Mouse (Mus musculus) left cerebral cortex, postnatal 14 days (tissue): ENCODE measurements around the gene Gm3327. TPM values are rescaled to one million over a fixed set of nuclear protein-coding genes. Genes with fewer than 3 reads are reported as not detected.
"Not testable (repeated sequence)": the region's sequence is repeated elsewhere in the genome, so short reads cannot be mapped to it uniquely, and the experiment has no call there.

Source experiments
- DNase-seq, 2 experiments: peaks; one replicate each; pipeline ENCODE4 v3.0.0; 2021 to 2022; ENCODE audit warnings: low spot score in 2 of 2, mixed read lengths in 1 of 2
- intact Hi-C: fragments of 180-260 bp; cut with DNase I; formaldehyde crosslinking; loops from one replicate; pipeline ENCODE4 v1.15.1; 2025
- long read RNA-seq, 2 experiments: library from polyadenylated mRNA; stranded (forward); transcript quantifications; one replicate each; pipeline ENCODE4 v2.0.0; 2021
- total RNA-seq, 2 experiments: library from RNA; stranded (reverse); gene quantifications; 2 replicates each; pipeline ENCODE4 v1.2.3; 2021

The Gm3327 gene
- not detected for total RNA-seq
- long read RNA-seq, experiment 1, result 0 reads
- long read RNA-seq, experiment 2, result 0 reads

DNA sequence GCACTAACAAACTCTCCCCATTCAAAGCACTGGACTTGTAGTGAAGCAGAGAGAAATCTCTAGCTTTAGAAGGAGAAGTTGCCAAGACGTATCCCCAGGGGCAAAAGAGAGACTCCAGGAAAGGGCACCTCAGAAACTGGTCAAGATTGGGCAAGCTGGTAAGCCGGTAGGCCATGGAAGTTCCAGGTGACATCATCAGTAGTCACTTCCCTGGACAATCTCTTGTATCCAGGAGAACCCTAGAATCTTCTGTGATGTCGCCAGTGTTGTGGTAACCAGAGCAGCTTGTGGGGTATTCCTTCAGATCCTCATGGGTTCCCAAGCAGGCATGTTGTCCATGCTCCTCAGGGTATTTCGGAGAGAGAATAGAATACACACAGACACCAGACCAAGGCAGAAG is at the start of gene Gm3327:
Gene Gm3327 (plus strand): TSS at position 301 of the 400 bp plus-strand sequence.
- intact Hi-C loops, DNase-seq: not testable (repeated sequence)

DNA sequence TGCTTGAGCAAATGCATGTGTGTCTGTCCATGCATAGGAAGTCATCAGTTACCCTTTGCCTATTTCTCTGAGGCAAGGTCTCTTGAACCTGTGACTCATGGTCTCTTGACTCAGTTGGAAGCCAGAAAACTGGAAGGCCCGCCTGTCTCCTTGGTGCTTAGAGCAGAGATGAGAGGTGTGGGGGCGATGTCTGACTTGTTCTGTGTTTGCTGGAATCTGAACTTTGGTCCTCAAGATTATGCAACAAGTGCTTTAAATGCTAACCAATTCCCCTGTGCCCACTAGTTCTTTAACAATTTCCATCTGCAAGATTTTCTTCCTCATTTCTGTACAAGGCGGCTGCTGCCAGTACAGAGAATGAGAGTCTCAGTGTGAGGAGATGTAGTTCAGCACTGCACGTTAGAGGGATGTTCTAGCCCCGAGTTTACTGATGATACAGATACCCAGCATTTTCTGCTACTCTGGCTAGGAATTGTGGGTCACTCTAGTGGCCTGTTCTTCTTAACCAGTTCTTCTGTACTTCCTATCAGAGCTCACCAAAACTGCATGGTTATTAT is 45.8 kb upstream of the Gm3327 start:
- DNase-seq, intact Hi-C loops: not testable (repeated sequence)

DNA sequence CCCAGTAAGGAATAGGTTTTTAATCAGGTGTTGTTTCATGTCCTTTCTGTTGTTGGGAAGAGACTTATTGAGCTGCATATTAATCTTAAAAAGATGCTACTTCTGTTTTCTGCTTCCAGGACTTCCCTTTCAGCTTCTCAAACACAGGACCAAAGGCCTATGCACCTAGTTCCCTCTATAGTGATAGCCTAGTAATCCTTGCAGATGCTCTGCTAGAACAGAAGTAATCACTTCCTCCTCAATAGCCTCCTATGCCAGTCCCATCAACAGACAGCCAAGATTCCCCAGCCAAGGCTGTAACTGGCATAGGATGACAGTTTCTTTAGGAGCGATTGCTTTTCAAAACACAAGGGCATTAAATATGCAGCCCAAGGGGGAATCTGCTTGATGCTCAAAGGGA is 37.1 kb upstream of the Gm3327 start:
- DNase-seq, intact Hi-C loops: not testable (repeated sequence)

GRCm38 (mm10) chr14:44087535-44087934 is 36.1 kb upstream of the Gm3327 start:
- DNase-seq, intact Hi-C loops: not testable (repeated sequence)

GRCm38 (mm10) chr14:44091524-44091923 is 32.1 kb upstream of the Gm3327 start:
- intact Hi-C loops, result not testable (repeated sequence)
- peak in 1 of 2 experiments; percentile 4 for DNase-seq

- DNase-seq, intact Hi-C loops: not testable (repeated sequence)
Observed at GRCm38 (mm10) chr14:44094445-44094844, 29.2 kb upstream of the Gm3327 start.

DNA sequence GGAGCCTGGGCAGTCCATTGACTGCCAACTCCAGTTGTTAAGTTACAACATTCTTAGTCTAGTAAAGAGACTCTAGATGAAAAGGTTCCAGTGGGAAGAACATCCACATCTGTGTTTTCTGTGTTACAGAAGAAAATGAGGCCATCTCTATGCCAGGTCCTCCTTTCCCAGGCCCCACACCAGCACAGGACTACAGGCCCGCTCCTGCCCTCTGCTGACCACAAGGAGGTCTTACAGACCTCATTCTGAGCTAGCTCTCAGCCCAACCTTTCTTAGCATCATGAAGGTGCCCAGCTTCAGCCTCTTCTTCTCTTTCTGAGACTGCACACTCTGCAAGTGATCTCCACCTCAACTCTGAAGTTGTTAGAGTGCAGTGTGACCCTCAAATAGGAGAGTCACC is 23.6 kb upstream of the Gm3327 start:
- intact Hi-C loops, DNase-seq: not testable (repeated sequence)

GRCm38 (mm10) chr14:44102354-44102753 is 21.3 kb upstream of the Gm3327 start, which contains the start of gene Ear2:
Ear2 (plus strand) TSS chr14:44102654.
- intact Hi-C loops, DNase-seq: not testable (repeated sequence)

GRCm38 (mm10) chr14:44110981-44111380 is 12.7 kb upstream of the Gm3327 start:
- intact Hi-C loops, result no loop called here
- no peak for DNase-seq

Other genes starting within 250 kb of the Gm3327 start
- not detected for gene Ear1, start 248.3 kb upstream of the Gm3327 start, total RNA-seq
- not detected for gene Ear10, start 200.3 kb upstream of the Gm3327 start, total RNA-seq
- under 1 TPM in 1 of 2 experiments, not detected in 1; 0.17 TPM for gene Gm8113, start 198.5 kb upstream of the Gm3327 start, total RNA-seq
- not detected for gene Ang5, start 166.8 kb upstream of the Gm3327 start, total RNA-seq
- not detected for gene Ang6, start 121.6 kb upstream of the Gm3327 start, total RNA-seq
- 1 to 10 TPM in 1 of 2 experiments, under 1 TPM in 1; 0.66 to 1.1 TPM for gene Ear2, start 21.2 kb upstream of the Gm3327 start, total RNA-seq
- gene Gm8212, start 73.8 kb downstream of the Gm3327 start, total RNA-seq, result not detected
- gene 4930503E14Rik, start 89.4 kb downstream of the Gm3327 start, total RNA-seq, result not detected
- gene Gm8220, start 161.7 kb downstream of the Gm3327 start, total RNA-seq, result not detected
- not detected for gene Gm5930, start 214.7 kb downstream of the Gm3327 start, total RNA-seq
- gene Gm8229, start 241.5 kb downstream of the Gm3327 start, total RNA-seq, result not detected